Mouse (Mus musculus) C2C12 (cell line): ENCODE data around the gene Parp11.

Source experiments
- CEBPB ChIP-seq: IDR thresholded peaks from one replicate; pipeline ENCODE4 v1.6.1; 2011; ENCODE audit warnings: low read depth, mild to moderate bottlenecking, control low read depth, moderate library complexity
- CTCF ChIP-seq: IDR thresholded peaks from one replicate; pipeline ENCODE4 v1.5.1; 2011; ENCODE audit not compliant: control insufficient read depth, insufficient read depth, insufficient read length
- MAX ChIP-seq: IDR thresholded peaks from one replicate; pipeline ENCODE4 v1.6.1; 2011; ENCODE audit warnings: mild to moderate bottlenecking, control low read depth
- MYOD1 ChIP-seq: IDR thresholded peaks from one replicate; pipeline ENCODE4 v1.6.1; 2011; ENCODE audit warnings: low read depth; ENCODE audit not compliant: control insufficient read depth, insufficient read length
- MYOG ChIP-seq: IDR thresholded peaks from one replicate; pipeline ENCODE4 v1.6.1; 2011; ENCODE audit not compliant: control insufficient read depth, insufficient read length; ENCODE audit errors: extremely low read depth
- USF1 ChIP-seq: IDR thresholded peaks from one replicate; pipeline ENCODE4 v1.6.1; 2011; ENCODE audit warnings: low read depth, mild to moderate bottlenecking, control low read depth, moderate library complexity

DNA sequence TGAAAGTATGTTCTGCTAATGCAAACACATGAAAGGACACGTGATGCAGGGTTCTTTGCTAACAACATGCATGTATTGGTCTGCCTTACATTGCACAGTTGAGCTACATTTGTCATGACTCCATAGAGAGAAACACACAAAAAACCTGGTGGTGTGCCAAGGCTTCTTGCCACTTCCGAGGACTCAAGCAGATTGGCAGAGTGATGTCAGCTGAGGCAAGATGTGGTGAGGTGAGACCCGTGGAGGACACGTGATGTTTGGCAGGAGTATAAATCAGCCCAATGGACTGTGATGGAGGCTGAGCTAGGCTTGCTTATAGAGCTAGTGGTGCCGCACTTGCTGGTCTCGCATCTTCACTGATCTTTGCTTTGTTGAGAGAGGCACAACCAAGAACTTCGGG lies 82.0 kb downstream of the Parp11 start:
- TF ChIP-seq MYOD1: no peak
- no peak for TF ChIP-seq CTCF
- no peak for TF ChIP-seq USF1
- no peak for TF ChIP-seq MYOG
- TF ChIP-seq CEBPB: no peak
- TF ChIP-seq MAX: no peak
